8 mouse cellular contexts compared by ENCODE assay signal in the genomic region with DNA sequence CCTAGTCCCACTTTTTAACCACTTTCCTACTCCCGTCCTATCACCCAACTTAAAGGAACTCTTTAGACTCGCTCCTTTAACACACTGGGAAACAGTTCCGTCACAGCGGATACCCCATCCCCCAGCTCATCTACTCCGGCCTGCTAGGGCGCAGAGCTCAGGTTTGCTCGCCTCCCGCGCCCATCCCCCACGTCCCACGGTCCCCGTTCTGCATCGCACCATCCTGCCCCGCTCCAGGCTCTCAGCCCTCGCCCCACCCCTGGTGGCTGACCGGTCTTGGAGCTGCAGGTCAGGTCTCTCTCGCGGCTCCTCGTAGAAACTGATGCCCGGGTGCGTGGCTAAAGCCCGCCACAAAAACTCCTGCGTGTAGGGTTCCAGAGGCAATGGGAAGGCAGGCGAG. TPM values are rescaled to one million over a fixed set of nuclear protein-coding genes. Genes with fewer than 3 reads are reported as not detected.
DNase-seq lines count a peak whose midpoint lies in the region; ATAC-seq and TF ChIP-seq lines count a peak whose summit lies in the region.

No protein-coding gene starts in this region.

- WGBS in bone marrow, adult 2 months: under 1% methylated on average over 24 of the region's 24 CpGs
- 0% methylated on average over 24 of the region's 24 CpGs for WGBS in midbrain, embryonic 13.5 days

- TF ChIP-seq CTCF in bone marrow, adult 2 months (IDR thresholded peaks at IDR 0.05; ENCODE audit: control insufficient read depth, insufficient read depth, low read length): 0 out of 2 replicates have a peak, but pooled peaks have one; percentile 5

- H3K27me3 ChIP-seq in midbrain, embryonic 13.5 days: no peaks in the 10 kb centered on the region

- H3K4me1 ChIP-seq in bone marrow, adult 2 months (ENCODE audit: control insufficient read depth, insufficient read depth, low read length): peaks cover 3% of the 10 kb centered on the region; the same call in 1 of the 2 replicates
- peaks cover 43% of the 10 kb centered on the region for H3K4me1 ChIP-seq in midbrain, embryonic 13.5 days (replicated peaks)

- peak; percentile 67 to 74 for DNase-seq in kidney, adult 8-10 months
- DNase-seq in kidney, adult 18-20 months: no peak
- peak; percentile 66 for DNase-seq in forelimb bud, embryonic 11.5 days (ENCODE audit: low read depth, low spot score)
- peak; percentile 80 for DNase-seq in induced T-regulatory cell, adult 2 months (ENCODE audit: low read depth)
- peak; percentile 82 for DNase-seq in liver
- peak; percentile 56 for DNase-seq in thymus, postnatal 0 days (ENCODE audit: low spot score)

- H3K9ac ChIP-seq in midbrain, embryonic 13.5 days (replicated peaks): peak overlapping the region; percentile 94

- no peaks in the 10 kb centered on the region for H3K9me3 ChIP-seq in midbrain, embryonic 13.5 days

- H3K4me2 ChIP-seq in midbrain, embryonic 13.5 days (replicated peaks): peak overlapping the region; percentile 86

- TF ChIP-seq POLR2A in bone marrow, adult 2 months (IDR thresholded peaks at IDR 0.05; ENCODE audit: borderline replicate concordance, control insufficient read depth, low read depth, low read length): no peak

- H3K36me3 ChIP-seq in midbrain, embryonic 13.5 days: peaks cover 21% of the 10 kb centered on the region

- H3K27ac ChIP-seq in bone marrow, adult 2 months (ENCODE audit: control insufficient read depth, insufficient read depth, low read depth, low read length, poor library complexity): peak overlapping the region; percentile 87
- peak overlapping the region; percentile 92 for H3K27ac ChIP-seq in midbrain, embryonic 13.5 days

- peak overlapping the region; percentile 99 for H3K4me3 ChIP-seq in bone marrow, adult 2 months (replicated peaks; ENCODE audit: control insufficient read depth, low read depth, low read length)
- peak overlapping the region; percentile 87 for H3K4me3 ChIP-seq in midbrain, embryonic 13.5 days (replicated peaks)

- peak; percentile 87 for ATAC-seq in midbrain, embryonic 13.5 days

RNA-seq across cellular contexts. Expression of a gene that starts 0.4 kb away (rescaled TPM):
- polyA plus RNA-seq in bone marrow, adult 2 months (2011; ENCODE audit: insufficient read depth, insufficient read length, low replicate concordance, missing spikeins): 9.1 and 17.6 TPM in 2 replicates
- 37.0 and 42.3 TPM in 2 replicates for polyA plus RNA-seq in midbrain, embryonic 13.5 days (2015; fragmentation: Nextera tagmentation; extraction: Ambion mirVana)
- 15.5 and 16.3 TPM in 2 replicates for polyA plus RNA-seq in thymus, postnatal 0 days (2015; fragmentation: Nextera tagmentation; extraction: Ambion mirVana)

RNA-seq across cellular contexts. Expression of a gene that starts 0.5 kb away (rescaled TPM):
- polyA plus RNA-seq in bone marrow, adult 2 months (2011; ENCODE audit: insufficient read depth, insufficient read length, low replicate concordance, missing spikeins): 4.0 and 9.2 TPM in 2 replicates
- polyA plus RNA-seq in midbrain, embryonic 13.5 days (2015; fragmentation: Nextera tagmentation; extraction: Ambion mirVana): 7.5 and 9.2 TPM in 2 replicates
- polyA plus RNA-seq in thymus, postnatal 0 days (2015; fragmentation: Nextera tagmentation; extraction: Ambion mirVana): 4.0 and 4.1 TPM in 2 replicates
